Mouse (Mus musculus): ENCODE results near the gene Crispld2.

Gene Crispld2

GRCm38 (mm10) chr8:120014267-120015023 is 22.2 kb downstream of the Crispld2 start:
- TF ChIP-seq GATA4 (IDR thresholded peaks at IDR 0.05; ENCODE audit: insufficient replicate concordance, low read length): no peak

GRCm38 (mm10) chr8:120015916-120016315 is 23.7 kb downstream of the Crispld2 start:
- no peak for TF ChIP-seq GATA4 (IDR thresholded peaks at IDR 0.05; ENCODE audit: insufficient replicate concordance, low read length)

- no peak for TF ChIP-seq GATA4 (IDR thresholded peaks at IDR 0.05; ENCODE audit: insufficient replicate concordance, low read length)
These were observed 24.2 kb downstream of the Crispld2 start for GRCm38 (mm10) chr8:120016424-120016823.

- TF ChIP-seq GATA4 (IDR thresholded peaks at IDR 0.05; ENCODE audit: insufficient replicate concordance, low read length): no peak
These were observed 25.1 kb downstream of the Crispld2 start for GRCm38 (mm10) chr8:120017349-120017748.

- TF ChIP-seq GATA4 (IDR thresholded peaks at IDR 0.05; ENCODE audit: insufficient replicate concordance, low read length): no peak
These were observed 25.5 kb downstream of the Crispld2 start for GRCm38 (mm10) chr8:120017786-120018185.

- TF ChIP-seq GATA4 (IDR thresholded peaks at IDR 0.05; ENCODE audit: insufficient replicate concordance, low read length): no peak
These were observed 26.1 kb downstream of the Crispld2 start for GRCm38 (mm10) chr8:120018379-120018778.

- no peak for TF ChIP-seq GATA4 (IDR thresholded peaks at IDR 0.05; ENCODE audit: insufficient replicate concordance, low read length)
These were observed 27.1 kb downstream of the Crispld2 start for GRCm38 (mm10) chr8:120019297-120019696.

- TF ChIP-seq GATA4 (IDR thresholded peaks at IDR 0.05; ENCODE audit: insufficient replicate concordance, low read length): no peak
These were observed 28.1 kb downstream of the Crispld2 start for GRCm38 (mm10) chr8:120020298-120020697.

GRCm38 (mm10) chr8:120026199-120026598 is 34.0 kb downstream of the Crispld2 start:
- TF ChIP-seq GATA4 (IDR thresholded peaks at IDR 0.05; ENCODE audit: insufficient replicate concordance, low read length): no peak

GRCm38 (mm10) chr8:120026991-120027390 is 34.8 kb downstream of the Crispld2 start:
- no peak for TF ChIP-seq GATA4 (IDR thresholded peaks at IDR 0.05; ENCODE audit: insufficient replicate concordance, low read length)

- TF ChIP-seq GATA4 (IDR thresholded peaks at IDR 0.05; ENCODE audit: insufficient replicate concordance, low read length): no peak
These were observed 38.2 kb downstream of the Crispld2 start for GRCm38 (mm10) chr8:120030447-120030846.

- no peak for TF ChIP-seq GATA4 (IDR thresholded peaks at IDR 0.05; ENCODE audit: insufficient replicate concordance, low read length)
These were observed 40.4 kb downstream of the Crispld2 start for GRCm38 (mm10) chr8:120032549-120033208.

- TF ChIP-seq GATA4 (IDR thresholded peaks at IDR 0.05; ENCODE audit: insufficient replicate concordance, low read length): no peak
These were observed 42.2 kb downstream of the Crispld2 start for GRCm38 (mm10) chr8:120034471-120034870.

GRCm38 (mm10) chr8:120036111-120036510 is 43.9 kb downstream of the Crispld2 start:
- no peak for TF ChIP-seq GATA4 (IDR thresholded peaks at IDR 0.05; ENCODE audit: insufficient replicate concordance, low read length)

GRCm38 (mm10) chr8:120036578-120036977 is 44.3 kb downstream of the Crispld2 start:
- TF ChIP-seq GATA4 (IDR thresholded peaks at IDR 0.05; ENCODE audit: insufficient replicate concordance, low read length): no peak

- no peak; the same call in 1 of the 2 replicates for TF ChIP-seq GATA4 (IDR thresholded peaks at IDR 0.05; ENCODE audit: insufficient replicate concordance, low read length)
These were observed 45.0 kb downstream of the Crispld2 start for GRCm38 (mm10) chr8:120037199-120037598.

Measured in liver, adult (tissue).